Mouse (Mus musculus) cortical plate, adult 2 months (tissue): Measurements from ENCODE around the gene Dync2h1.

Experiments
- CTCF ChIP-seq: fragments of 200-500 bp; IDR thresholded peaks from 2 replicates; pipeline ENCODE4 v1.5.1; 2011; ENCODE audit warnings: mild to moderate bottlenecking, control low read depth, low read length; ENCODE audit not compliant: insufficient read depth; ENCODE audit errors: extremely low read depth
- POLR2A ChIP-seq: fragments of 200-500 bp; IDR thresholded peaks from 2 replicates; pipeline ENCODE4 v1.6.1; 2011; ENCODE audit warnings: mild to moderate bottlenecking, low read length, control low read depth; ENCODE audit not compliant: insufficient read depth; ENCODE audit errors: extremely low read depth

DNA sequence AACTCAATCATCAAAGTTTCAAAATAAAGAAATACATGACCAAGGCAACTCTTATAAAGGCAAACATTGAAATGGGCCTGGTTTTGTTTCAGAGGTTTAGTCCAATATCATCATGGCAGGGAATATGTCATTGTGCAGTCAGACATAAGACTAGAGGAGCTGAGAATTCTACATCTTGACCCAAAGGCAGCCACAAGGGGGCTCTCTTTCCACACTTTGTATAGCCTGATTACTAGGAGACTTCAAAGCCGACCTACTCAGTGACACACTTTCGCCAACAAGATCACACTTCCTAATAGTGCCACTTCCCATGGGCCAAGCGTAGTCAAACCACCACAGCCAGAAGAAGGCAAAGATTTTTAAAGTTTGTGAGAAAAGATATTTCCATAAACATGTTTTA, 133.7 kb downstream of the Dync2h1 start:
- TF ChIP-seq POLR2A (no peak), CTCF (no peak)
